Comparison of ENCODE assay signal across 8 mouse cellular contexts in the genomic region with DNA sequence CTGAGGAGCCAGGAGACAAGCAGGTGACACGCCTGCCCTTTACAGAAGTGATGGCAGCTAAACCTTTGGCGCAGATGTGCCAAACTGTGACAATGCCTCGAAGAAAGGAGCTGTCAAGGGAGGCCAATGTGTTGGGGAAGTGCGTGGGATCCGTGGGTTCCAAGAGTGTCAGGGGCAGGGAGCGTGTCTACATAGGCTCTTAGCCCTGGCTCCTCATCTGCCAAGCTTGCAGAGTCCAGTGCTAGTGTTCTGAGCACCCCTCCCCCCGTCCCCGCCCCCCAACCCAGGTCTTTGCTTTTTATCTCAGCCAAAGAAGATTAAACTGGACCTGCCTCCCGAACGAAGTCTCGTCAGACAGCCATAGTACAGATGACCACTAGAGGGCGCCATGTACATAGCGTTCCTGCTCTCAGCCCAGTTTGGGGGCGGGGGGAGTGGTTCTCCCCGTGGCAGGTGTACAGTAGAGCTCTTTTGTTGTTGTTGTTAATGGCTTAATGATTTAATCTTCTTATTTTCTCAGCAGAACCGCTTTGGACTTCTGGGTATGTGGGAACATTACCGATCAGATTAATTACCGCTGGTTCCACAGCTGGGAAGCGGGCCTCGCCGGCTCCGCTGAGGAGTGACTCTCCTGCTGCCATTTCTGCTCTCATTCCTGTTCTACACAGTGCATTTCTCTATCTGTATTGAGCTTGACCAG. TPM values are rescaled to one million over a fixed set of nuclear protein-coding genes. Genes with fewer than 3 reads are reported as not detected.
A peak's percentile ranks its signal among the peaks of the same experiment; 100 is the strongest.
DNase-seq lines count a peak whose midpoint lies in the region; ATAC-seq lines count a peak whose summit lies in the region.

No protein-coding gene starts in this region.

- H3K4me2 ChIP-seq in midbrain, embryonic 14.5 days (ENCODE audit: low read length) = peak overlapping the region; percentile 40

- H3K4me1 ChIP-seq in midbrain, embryonic 14.5 days (ENCODE audit: control insufficient read depth, insufficient read depth, low read length) = peaks cover 53% of the 10 kb centered on the region

- no peaks in the 10 kb centered on the region for H3K9me3 ChIP-seq in midbrain, embryonic 14.5 days (ENCODE audit: control insufficient read depth, low read length)

- ATAC-seq in midbrain, embryonic 14.5 days (ENCODE audit: low FRiP score, low TSS enrichment) = peak; percentile 71; the same call in 1 of the 2 replicates
- no peak for ATAC-seq in erythroid progenitor cell, adult 5-6 weeks (replicated peaks; ENCODE audit: low FRiP score, poor library complexity, severe bottlenecking)

- H3K9ac ChIP-seq in midbrain, embryonic 14.5 days (replicated peaks; ENCODE audit: low read length) = 0 out of 2 replicates have a peak overlapping the region, but pooled peaks have one; percentile 10

- no peak overlapping the region for H3K4me3 ChIP-seq in midbrain, embryonic 14.5 days (replicated peaks; ENCODE audit: low read depth, low read length)

- intact Hi-C loops in left cerebral cortex, postnatal 36 days (cut with DNase I) = loop anchor here (2.0 to 5.0 kb wide), 2 partner anchors 187 to 355 kb away; a partner anchor contains a TSS

- peak; percentile 75 to 92 for DNase-seq in adrenal gland, adult (ENCODE audit: inconsistent age in 2 of 2, low spot score in 1 of 2)
- peak; percentile 73 to 88 for DNase-seq in cerebellum, postnatal 25 days
- DNase-seq in frontal cortex, postnatal 36 days (ENCODE audit: low spot score in 2 of 2) = peak; percentile 74 to 84
- DNase-seq in kidney, adult 18-20 months = peak; percentile 74
- peak; percentile 59 to 73 for DNase-seq in left cerebral cortex, postnatal 36 days (ENCODE audit: low spot score in 2 of 2)
- peak; percentile 97 for DNase-seq in midbrain, embryonic 14.5 days
- peak; percentile 44 for DNase-seq in spleen, adult 12 weeks (ENCODE audit: low spot score)

- H3K27me3 ChIP-seq in midbrain, embryonic 14.5 days (ENCODE audit: control insufficient read depth, insufficient read depth, low read length) = peaks cover 2% of the 10 kb centered on the region; the same call in 1 of the 2 replicates

- WGBS in midbrain, embryonic 14.5 days = 8% methylated on average over 22 of the region's 22 CpGs

- no peaks in the 10 kb centered on the region for H3K36me3 ChIP-seq in midbrain, embryonic 14.5 days (ENCODE audit: control insufficient read depth, insufficient read depth, low read length)

- H3K27ac ChIP-seq in midbrain, embryonic 14.5 days (replicated peaks; ENCODE audit: low read depth, low read length) = peak overlapping the region; percentile 77

RNA-seq across cellular contexts. Expression of a gene that starts 28.4 kb away (rescaled TPM):
- 10 to 100 TPM; 21.4 to 26.7 TPM for total RNA-seq in left cerebral cortex, postnatal 36 days (2021)
- polyA plus RNA-seq in midbrain, embryonic 14.5 days (2014; fragmentation: Nextera tagmentation; extraction: Ambion mirVana) = 4.4 and 4.9 TPM in 2 replicates
- total RNA-seq in erythroid progenitor cell, adult 5-6 weeks (2015; ENCODE audit: low replicate concordance) = 87.9 and 89.7 TPM in 2 replicates
- 26.2 and 32.4 TPM in 2 replicates for total RNA-seq in erythroid progenitor cell, adult 5-6 weeks (2017; ENCODE audit: low replicate concordance)

Comparison
In these comparisons a context has a peak if more than half of its experiments do, and no peak if none do; other contexts are left out.
1. DNase-seq: peak in every context shown above with its lines; median percentile 97 in midbrain, embryonic 14.5 days; 84 in adrenal gland, adult; 80 in cerebellum, postnatal 25 days; 79 in frontal cortex, postnatal 36 days; 74 in kidney, adult 18-20 months; 66 in left cerebral cortex, postnatal 36 days; 44 in spleen, adult 12 weeks.